Mouse (Mus musculus) ES-E14 (cell line): ENCODE results near the gene Gm27021. TPM values are rescaled to one million over a fixed set of nuclear protein-coding genes. Genes with fewer than 3 reads are reported as not detected.
A peak's percentile ranks its signal among the peaks of the same experiment; 100 is the strongest.

Experiments
- DNase-seq: peaks from one replicate; pipeline ENCODE4 v3.0.0-alpha.2; 2013; ENCODE audit warnings: low read depth, low spot score
- H3K27ac ChIP-seq: 2 replicates; pipeline ENCODE4 v1.5.1; 2012; ENCODE audit warnings: low read depth, mild to moderate bottlenecking, low read length, moderate library complexity, mixed read lengths; ENCODE audit not compliant: poor library complexity, insufficient read depth, severe bottlenecking
- H3K36me3 ChIP-seq: 2 replicates; pipeline ENCODE4 v1.6.1; 2012; ENCODE audit warnings: mild to moderate bottlenecking, low read length, moderate library complexity, mixed read lengths; ENCODE audit not compliant: control insufficient read depth, poor library complexity, insufficient read depth, severe bottlenecking
- H3K4me1 ChIP-seq, 2 experiments: fragments of 150-350 bp in 1 of 2; sonication (generic) in 1 of 2; 2 replicates each; pipeline ENCODE4 v1.6.1; 2012; ENCODE audit warnings: low read length in 2 of 2, mild to moderate bottlenecking in 1 of 2, mixed read lengths in 1 of 2; ENCODE audit not compliant: control insufficient read depth in 2 of 2, insufficient read depth in 2 of 2, poor library complexity in 1 of 2
- H3K4me3 ChIP-seq, 2 experiments: fragments of 150-350 bp in 1 of 2; sonication (generic) in 1 of 2; 2 replicates each; pipeline ENCODE4 v1.5.1; 2012; ENCODE audit warnings: low read length in 2 of 2, low read depth in 1 of 2, mild to moderate bottlenecking in 1 of 2, mixed read lengths in 1 of 2; ENCODE audit not compliant: insufficient read depth in 1 of 2, poor library complexity in 1 of 2, severe bottlenecking in 1 of 2
- H3K9ac ChIP-seq: 2 replicates; pipeline ENCODE4 v1.6.1; 2012; ENCODE audit warnings: low read depth, mild to moderate bottlenecking, low read length, mixed read lengths; ENCODE audit not compliant: poor library complexity, insufficient read depth, severe bottlenecking
- H3K9me3 ChIP-seq: fragments of 150-350 bp; sonication (generic); 2 replicates; pipeline ENCODE4 v1.6.1; 2012; ENCODE audit warnings: low read depth, mild to moderate bottlenecking, low read length; ENCODE audit not compliant: control insufficient read depth, insufficient read depth
- CHD2 ChIP-seq: IDR thresholded peaks from 2 replicates; pipeline ENCODE4 v1.6.1; 2014; ENCODE audit warnings: mild to moderate bottlenecking, low read depth, low read length, inconsistent platforms
- HCFC1 ChIP-seq: IDR thresholded peaks from 2 replicates; pipeline ENCODE4 v1.6.1; 2012; ENCODE audit warnings: low read length, inconsistent platforms, borderline replicate concordance; ENCODE audit not compliant: insufficient read depth
- MAFK ChIP-seq: IDR thresholded peaks from 2 replicates; pipeline ENCODE4 v1.6.1; 2014; ENCODE audit warnings: mild to moderate bottlenecking, low read depth, low read length, inconsistent platforms; ENCODE audit not compliant: insufficient read depth
- ZC3H11A ChIP-seq: IDR thresholded peaks from 2 replicates; pipeline ENCODE4 v1.6.1; 2012; ENCODE audit warnings: low read depth, mild to moderate bottlenecking, inconsistent platforms, low read length, borderline replicate concordance
- ZNF384 ChIP-seq: IDR thresholded peaks from 2 replicates; pipeline ENCODE4 v1.6.1; 2012; ENCODE audit warnings: low read depth, low read length, inconsistent platforms
- in situ Hi-C, 2 experiments: fragments of 600-800 bp; cut with MboI; formaldehyde crosslinking; loops; one replicate each; pipeline ENCODE4 v1.15.1; 2025; ENCODE audit warnings: low sequenced_read_pairs in 2 of 2, inconsistent platforms in 1 of 2; ENCODE audit not compliant: unreplicated experiment in 2 of 2
- total RNA-seq: library from RNA; depleted of rRNA; stranded (reverse); fragments of 300-350 nt; gene quantifications from 2 replicates; pipeline ENCODE4 v1.2.3, GENCODE M21; 2012

The Gm27021 gene
- total RNA-seq, 1 experiment: 0.49 TPM

GRCm38 (mm10) chr8:120634329-120634839 lies 33.5 kb downstream of the Gm27021 start:
- TF ChIP-seq CHD2 (no peak), HCFC1 (no peak), ZC3H11A (no peak), ZNF384 (no peak), MAFK (no peak)
- peak overlapping the region; percentile 74 to 75 for H3K4me3 ChIP-seq
- H3K4me1 ChIP-seq: peaks cover 7 to 29% of the 10 kb centered on the region in 2 experiments; a peak in 3 of 4 replicates
- H3K9me3 ChIP-seq: no peaks in the 10 kb centered on the region
- DNase-seq: no peak
- H3K9ac ChIP-seq: peak overlapping the region; percentile 75
- in situ Hi-C loops: no loop called here
- no peak overlapping the region for H3K27ac ChIP-seq
- H3K36me3 ChIP-seq: no peaks in the 10 kb centered on the region

GRCm38 (mm10) chr8:120633665-120634271 lies 34.1 kb downstream of the Gm27021 start:
- no peaks in the 10 kb centered on the region for H3K9me3 ChIP-seq
- peak overlapping the region; percentile 74 to 75 for H3K4me3 ChIP-seq
- DNase-seq: no peak
- TF ChIP-seq ZC3H11A: no peak
- no peak for TF ChIP-seq HCFC1
- no peak for TF ChIP-seq MAFK
- TF ChIP-seq ZNF384: no peak
- no peak for TF ChIP-seq CHD2
- in situ Hi-C loops: no loop called here
- peak overlapping the region; percentile 75 for H3K9ac ChIP-seq
- peaks cover 7 to 29% of the 10 kb centered on the region in 2 experiments; a peak in 3 of 4 replicates for H3K4me1 ChIP-seq
- no peak overlapping the region for H3K27ac ChIP-seq
- H3K36me3 ChIP-seq: no peaks in the 10 kb centered on the region

GRCm38 (mm10) chr8:120632969-120633664 lies 34.8 kb downstream of the Gm27021 start:
- Histone ChIP-seq H3K4me1 (peaks cover 7 to 31% of the 10 kb centered on the region in 2 experiments; a peak in 3 of 4 replicates), H3K27ac (peak overlapping the region; percentile 50; the same call in 1 of the 2 replicates), H3K9ac (peak overlapping the region; percentile 75), H3K4me3 (peak overlapping the region; percentile 74 to 75), H3K9me3 (no peaks in the 10 kb centered on the region), H3K36me3 (no peaks in the 10 kb centered on the region)
- DNase-seq: no peak
- in situ Hi-C loops: no loop called here
- TF ChIP-seq ZC3H11A (no peak), HCFC1 (no peak), MAFK (no peak), CHD2 (no peak), ZNF384 (no peak)

GRCm38 (mm10) chr8:120631441-120632375 lies 36.2 kb downstream of the Gm27021 start:
- Histone ChIP-seq H3K4me3 (peak overlapping the region in 1 of 2 experiments; percentile 14; a peak in 2 of 4 replicates), H3K4me1 (peaks cover 7 to 35% of the 10 kb centered on the region in 2 experiments; a peak in 3 of 4 replicates), H3K9me3 (no peaks in the 10 kb centered on the region), H3K9ac (peak overlapping the region; percentile 4; the same call in 1 of the 2 replicates), H3K36me3 (no peaks in the 10 kb centered on the region), H3K27ac (peak overlapping the region; percentile 50)
- no peak for TF ChIP-seq ZNF384
- TF ChIP-seq HCFC1: no peak
- TF ChIP-seq ZC3H11A: no peak
- TF ChIP-seq CHD2: no peak
- in situ Hi-C loops: no loop called here
- peak; percentile 47 for DNase-seq
